Mouse (Mus musculus): ENCODE results near the gene Luc7l2. TPM values are rescaled to one million over a fixed set of nuclear protein-coding genes. Genes with fewer than 3 reads are reported as not detected.
"Not testable (repeated sequence)": the region's sequence is repeated elsewhere in the genome, so short reads cannot be mapped to it uniquely, and the experiment has no call there.

The Luc7l2 gene
- total RNA-seq (2015; ENCODE audit: low replicate concordance) (117 and 127 TPM in 2 replicates), total RNA-seq (2017; ENCODE audit: low replicate concordance) (166 and 210 TPM in 2 replicates)

DNA sequence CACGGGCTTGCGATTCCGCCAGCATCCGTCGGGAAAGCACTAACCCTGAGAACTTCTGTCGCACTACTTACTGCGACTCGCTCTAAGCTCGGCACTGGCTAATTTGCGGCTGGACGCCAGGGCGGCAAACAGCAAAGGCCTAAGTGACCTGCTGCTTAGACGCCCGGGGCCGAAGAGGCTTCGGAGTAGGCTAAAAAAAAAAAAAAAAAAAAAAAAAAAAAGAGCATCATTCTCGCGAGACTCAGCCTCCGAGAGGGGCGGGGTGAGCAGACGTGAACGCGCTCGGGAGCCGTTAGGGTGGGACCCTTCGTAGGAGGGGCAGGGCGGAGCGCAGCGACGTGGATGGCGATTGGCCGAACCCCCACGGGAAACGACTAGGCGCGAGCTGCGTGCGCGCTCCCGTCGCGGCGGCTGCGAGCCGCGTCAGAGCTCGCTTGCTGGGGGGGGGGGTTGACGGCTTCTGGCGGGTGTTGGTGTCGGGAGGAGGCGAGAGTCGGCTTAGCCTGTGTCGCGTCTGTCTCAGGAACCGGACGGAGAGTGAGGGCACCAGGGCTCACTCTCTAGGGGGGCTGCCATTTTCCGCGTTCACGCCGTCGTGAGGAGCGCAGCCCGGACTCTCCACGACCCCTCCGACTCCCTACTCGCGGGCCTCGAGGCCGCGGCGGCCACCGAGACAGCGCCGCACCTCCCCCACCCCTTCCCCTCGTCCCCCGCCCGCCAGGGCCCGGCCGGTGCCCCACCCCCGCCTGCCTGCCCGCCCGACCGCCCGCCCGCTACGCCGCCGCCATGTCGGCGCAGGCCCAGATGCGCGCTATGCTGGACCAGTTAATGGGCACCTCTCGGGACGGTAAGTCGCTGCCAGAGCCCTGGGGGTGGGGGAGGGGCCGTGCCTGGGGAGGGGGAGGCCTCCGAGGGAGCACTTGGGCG is at the start of gene Luc7l2:
Gene Luc7l2 (plus strand): TSS at position 273 of the 927 bp plus-strand sequence.
- peak; percentile 88 for ATAC-seq (replicated peaks; ENCODE audit: low FRiP score, poor library complexity, severe bottlenecking)

- no peak for ATAC-seq (replicated peaks; ENCODE audit: low FRiP score, poor library complexity, severe bottlenecking)
These were observed 39.0 kb upstream of the Luc7l2 start for GRCm38 (mm10) chr6:38512096-38512495.

GRCm38 (mm10) chr6:38512830-38513229 is 38.3 kb upstream of the Luc7l2 start:
- ATAC-seq (replicated peaks; ENCODE audit: low FRiP score, poor library complexity, severe bottlenecking): no peak

- ATAC-seq (replicated peaks; ENCODE audit: low FRiP score, poor library complexity, severe bottlenecking): no peak
These were observed 35.9 kb upstream of the Luc7l2 start for GRCm38 (mm10) chr6:38515201-38515600.

DNA sequence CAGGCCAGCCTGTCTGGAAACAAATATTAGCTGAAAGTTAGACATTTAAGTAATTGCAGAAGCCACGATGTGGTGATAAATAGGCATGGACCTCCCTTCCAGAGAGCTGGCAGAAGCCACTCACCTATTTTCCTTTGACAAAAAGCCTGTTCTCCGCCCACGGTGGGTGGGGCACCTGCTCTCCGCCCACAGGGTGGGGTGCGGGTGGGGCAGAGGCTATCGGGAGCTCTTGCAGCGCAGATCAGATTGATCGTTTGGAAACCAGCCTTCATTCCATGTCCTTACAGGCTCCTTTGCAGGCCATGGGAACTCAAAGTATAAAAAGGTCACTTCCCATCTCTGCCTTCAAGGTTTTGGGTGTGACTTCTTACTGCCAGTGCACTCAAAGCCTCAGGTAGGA is 27.3 kb upstream of the Luc7l2 start:
- no peak for ATAC-seq (replicated peaks; ENCODE audit: low FRiP score, poor library complexity, severe bottlenecking)

GRCm38 (mm10) chr6:38531211-38531820 is 19.8 kb upstream of the Luc7l2 start:
- ATAC-seq (replicated peaks; ENCODE audit: low FRiP score, poor library complexity, severe bottlenecking): no peak

DNA sequence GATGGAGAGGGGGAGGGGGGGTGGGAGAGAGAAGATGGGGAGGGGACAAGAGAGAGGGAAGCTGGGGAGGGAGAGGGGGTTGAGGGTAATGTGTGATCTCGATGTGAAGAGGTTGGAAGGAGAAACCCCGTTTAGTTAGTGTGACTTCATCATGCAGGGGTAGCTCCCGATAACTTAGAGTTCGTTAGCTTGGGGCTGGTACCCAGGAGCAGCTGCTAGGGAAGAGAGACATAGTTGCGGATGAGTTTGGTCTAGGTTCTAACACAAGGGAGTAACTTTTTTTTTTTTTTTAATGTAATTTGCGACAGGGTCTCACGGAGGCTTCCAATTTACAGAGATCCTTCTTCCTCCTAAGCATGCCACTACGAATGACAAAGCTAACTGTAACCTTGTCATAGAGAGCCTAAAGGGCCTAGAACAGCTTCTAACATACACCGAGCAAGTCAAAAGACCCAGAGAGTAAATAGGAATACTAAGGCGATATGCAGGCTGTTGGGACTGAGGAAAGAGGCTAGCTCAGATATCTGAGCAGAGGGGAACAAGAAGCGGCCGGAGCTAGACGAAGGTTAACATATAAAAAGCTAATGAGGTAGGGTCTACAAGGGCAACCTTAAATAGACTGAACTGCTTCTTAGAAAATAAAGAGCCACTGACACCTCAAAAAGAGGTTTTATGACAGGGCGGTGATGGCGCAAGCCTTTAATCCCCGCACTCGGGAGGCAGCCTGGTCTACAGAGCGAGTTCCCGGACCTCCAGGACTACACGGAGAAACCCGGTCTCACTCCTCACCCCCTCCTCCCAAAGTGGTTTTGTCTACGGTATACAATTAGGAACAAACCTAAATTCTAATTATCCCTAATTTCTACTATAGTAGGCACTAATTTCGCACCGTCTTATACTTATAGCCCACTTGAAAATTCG is 18.4 kb upstream of the Luc7l2 start:
- ATAC-seq (replicated peaks; ENCODE audit: low FRiP score, poor library complexity, severe bottlenecking): peak; percentile 23; the same call in 1 of the 2 replicates

DNA sequence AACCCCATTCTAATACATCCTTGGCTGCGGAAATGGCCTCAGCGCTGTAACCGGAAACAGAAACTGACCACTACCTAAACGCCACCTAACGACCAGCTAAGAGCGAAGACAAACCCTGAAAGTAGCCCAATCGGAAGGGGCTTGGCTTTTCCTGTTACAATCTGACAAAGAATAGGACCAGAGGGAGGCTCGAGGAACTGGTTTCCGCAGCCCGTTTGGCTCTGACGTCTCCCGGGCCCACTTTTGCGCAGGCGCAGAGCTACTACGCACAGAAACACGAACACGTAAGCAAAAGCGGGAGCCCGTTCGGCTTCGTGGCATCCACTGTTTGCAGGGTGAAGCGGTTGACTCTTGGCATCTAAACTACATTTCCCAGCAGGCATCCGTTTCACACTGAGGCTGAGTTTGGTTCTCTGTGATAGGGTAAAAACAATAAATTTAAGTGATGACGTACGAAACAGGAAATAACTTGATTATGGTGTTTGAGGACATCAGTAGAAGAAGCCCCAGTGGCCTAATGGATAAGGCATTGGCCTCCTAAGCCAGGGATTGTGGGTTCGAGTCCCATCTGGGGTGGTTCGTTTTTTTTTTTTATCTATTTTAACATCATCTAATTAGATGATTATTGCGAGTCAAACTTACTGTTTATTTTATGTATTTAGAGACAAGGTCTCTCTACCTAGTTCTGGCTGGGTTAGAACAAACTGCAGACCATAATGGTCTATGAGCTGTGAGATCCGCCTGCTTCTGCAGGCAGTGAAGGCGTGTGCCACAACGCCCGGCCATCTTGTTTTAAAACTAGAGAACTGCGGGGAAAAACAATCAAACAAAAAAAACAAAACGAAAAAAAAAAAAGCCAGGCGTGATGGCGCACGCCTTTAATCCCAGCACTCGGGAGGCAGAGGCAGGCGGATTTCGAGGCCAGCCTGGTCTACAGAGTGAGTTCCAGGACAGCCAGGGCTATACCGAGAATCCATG is 17.4 kb upstream of the Luc7l2 start, which contains the start of gene Fmc1:
Gene Fmc1 (plus strand): TSS at position 75 of the 978 bp plus-strand sequence.
- ATAC-seq (replicated peaks; ENCODE audit: low FRiP score, poor library complexity, severe bottlenecking): peak; percentile 83

DNA sequence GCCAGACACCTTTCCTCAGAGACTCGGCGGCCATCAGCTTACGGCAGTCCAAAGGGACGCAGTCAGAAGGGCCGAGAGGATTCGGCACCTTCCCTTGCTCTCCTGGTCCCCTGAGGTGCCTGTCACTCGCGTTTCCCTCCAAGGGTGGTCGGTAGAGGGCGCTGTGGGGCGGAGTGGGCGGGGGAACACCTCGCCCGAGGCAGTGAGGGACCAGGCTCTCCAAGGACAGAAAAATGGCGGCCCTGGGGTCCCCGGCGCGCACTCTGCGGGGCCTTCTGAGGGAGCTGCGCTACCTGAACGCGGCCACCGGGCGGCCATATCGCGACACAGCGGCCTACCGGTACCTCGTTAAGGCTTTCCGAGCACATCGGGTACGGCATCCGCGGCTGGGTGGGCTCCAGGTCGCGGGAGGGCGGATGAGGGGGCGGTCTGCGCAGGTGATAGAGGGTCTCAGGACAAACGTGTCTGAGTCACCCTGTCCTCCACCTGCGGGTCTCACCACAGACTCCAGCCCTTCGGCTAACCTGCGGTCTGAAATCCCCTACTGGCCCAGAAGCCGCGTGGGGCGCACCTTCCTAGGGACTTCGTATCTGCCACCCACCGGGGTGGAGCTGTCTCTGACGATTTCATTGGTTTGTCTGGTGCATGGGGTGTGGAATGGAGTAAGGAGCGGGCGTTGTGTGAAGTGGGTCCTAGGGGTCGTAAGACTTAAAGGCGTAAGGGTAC is 16.3 kb upstream of the Luc7l2 start:
- peak; percentile 77 for ATAC-seq (replicated peaks; ENCODE audit: low FRiP score, poor library complexity, severe bottlenecking)

DNA sequence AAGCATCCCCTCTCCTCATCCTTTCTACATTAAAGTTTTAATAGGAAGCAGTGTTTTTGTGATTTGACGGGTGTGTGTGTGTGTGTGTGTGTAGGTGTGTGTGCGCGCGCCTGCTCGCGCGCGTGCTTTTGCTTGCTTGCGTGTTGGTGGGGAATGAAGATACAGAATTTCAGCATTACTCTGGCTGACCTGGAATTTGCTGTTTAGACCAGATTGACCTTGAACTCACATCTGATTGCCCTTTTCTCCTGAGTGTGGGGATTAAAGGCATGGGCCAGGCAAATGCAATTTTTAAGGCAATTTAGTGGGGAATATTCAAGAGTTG is 15.8 kb upstream of the Luc7l2 start:
- peak; percentile 3; the same call in 1 of the 2 replicates for ATAC-seq (replicated peaks; ENCODE audit: low FRiP score, poor library complexity, severe bottlenecking)

GRCm38 (mm10) chr6:38535788-38536187 is 15.3 kb upstream of the Luc7l2 start:
- ATAC-seq (replicated peaks; ENCODE audit: low FRiP score, poor library complexity, severe bottlenecking): no peak

- not testable (repeated sequence) for ATAC-seq (replicated peaks; ENCODE audit: low FRiP score, poor library complexity, severe bottlenecking)
These were observed 7.0 kb upstream of the Luc7l2 start for GRCm38 (mm10) chr6:38544141-38544540.

DNA sequence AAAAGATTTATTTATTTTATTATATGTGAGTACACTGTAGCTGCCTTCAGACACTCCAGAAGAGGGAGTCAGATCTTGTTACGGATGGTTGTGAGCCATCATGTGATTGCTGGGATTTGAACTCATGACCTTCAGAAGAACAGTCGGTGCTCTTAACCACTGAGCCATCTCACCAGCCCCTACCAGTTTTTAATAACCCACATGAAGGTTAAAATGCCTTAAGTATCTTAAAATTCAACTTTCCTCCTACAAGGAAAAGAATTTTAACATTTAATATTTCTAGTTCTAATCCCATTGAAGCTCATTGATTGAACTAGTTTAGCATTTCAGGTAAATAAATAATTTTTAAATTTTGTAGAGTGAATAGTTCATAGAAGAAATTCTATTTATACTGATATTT is 4.1 kb upstream of the Luc7l2 start:
- not testable (repeated sequence) for ATAC-seq (replicated peaks; ENCODE audit: low FRiP score, poor library complexity, severe bottlenecking)

- no peak for ATAC-seq (replicated peaks; ENCODE audit: low FRiP score, poor library complexity, severe bottlenecking)
These were observed 3.4 kb upstream of the Luc7l2 start for GRCm38 (mm10) chr6:38547707-38548106.

GRCm38 (mm10) chr6:38548595-38548994 is 2.5 kb upstream of the Luc7l2 start:
- not testable (repeated sequence) for ATAC-seq (replicated peaks; ENCODE audit: low FRiP score, poor library complexity, severe bottlenecking)

- ATAC-seq (replicated peaks; ENCODE audit: low FRiP score, poor library complexity, severe bottlenecking): not testable (repeated sequence)
These were observed 1.3 kb upstream of the Luc7l2 start for GRCm38 (mm10) chr6:38549840-38550239.

- peak; percentile 77 for ATAC-seq (replicated peaks; ENCODE audit: low FRiP score, poor library complexity, severe bottlenecking)
These were observed 678 bp upstream of the Luc7l2 start for GRCm38 (mm10) chr6:38550250-38551061.
